Mouse (Mus musculus) intestine, embryonic 14.5 days (tissue): ENCODE measurements around the gene Atp5d. TPM values are rescaled to one million over a fixed set of nuclear protein-coding genes. Genes with fewer than 3 reads are reported as not detected.

ENCODE experiments used
- ATAC-seq: fragments of 200-750 bp; cut with Nextera tagmentation; replicated peaks from 2 replicates; pipeline ENCODE4 v1.8.0; 2017; ENCODE audit warnings: low read depth, moderate number of reproducible peaks, moderate TSS enrichment, moderate library complexity; ENCODE audit not compliant: low FRiP score, low TSS enrichment
- DNase-seq: peaks from one replicate; pipeline ENCODE4 v3.0.0-alpha.2; 2018; ENCODE audit warnings: low spot score
- H3K27ac ChIP-seq: fragments of 300-500 bp; sonication (generic); 2 replicates; pipeline ENCODE4 v1.5.1; 2014; ENCODE audit warnings: low read depth, mild to moderate bottlenecking, control low read depth
- H3K27me3 ChIP-seq: fragments of 300-500 bp; sonication (generic); replicated peaks from 2 replicates; pipeline ENCODE4 v1.6.1; 2014; ENCODE audit warnings: low read length, control low read depth; ENCODE audit not compliant: control insufficient read depth, insufficient read depth
- H3K36me3 ChIP-seq: fragments of 300-500 bp; sonication (generic); 2 replicates; pipeline ENCODE4 v1.6.1; 2014; ENCODE audit warnings: low read length, control low read depth; ENCODE audit not compliant: control insufficient read depth, insufficient read depth
- H3K4me1 ChIP-seq: fragments of 300-500 bp; sonication (generic); replicated peaks from 2 replicates; pipeline ENCODE4 v1.6.1; 2014; ENCODE audit warnings: low read length, control low read depth, mixed read lengths; ENCODE audit not compliant: control insufficient read depth, insufficient read depth
- H3K4me2 ChIP-seq: fragments of 300-500 bp; sonication (generic); 2 replicates; pipeline ENCODE4 v1.6.1; 2014; ENCODE audit warnings: low read length
- H3K4me3 ChIP-seq: fragments of 300-500 bp; sonication (generic); 2 replicates; pipeline ENCODE4 v1.5.1; 2014; ENCODE audit warnings: low read depth, low read length, control low read depth, mixed read lengths
- H3K9ac ChIP-seq: fragments of 300-500 bp; sonication (generic); 2 replicates; pipeline ENCODE4 v1.6.1; 2014; ENCODE audit warnings: mild to moderate bottlenecking, low read length
- H3K9me3 ChIP-seq: fragments of 300-500 bp; sonication (generic); 2 replicates; pipeline ENCODE4 v1.6.1; 2016; ENCODE audit warnings: low read length, control low read depth; ENCODE audit not compliant: control insufficient read depth
- WGBS: fragments of 180-500 bp; shearing (Covaris S2); extraction: QIAGEN DNeasy Blood & Tissue Kit; methylation state at CpG from one replicate; pipeline ENCODE4 v1.1.7; 2014; 5-methylcytosine and 5-hydroxymethylcytosine counted together
- polyA plus RNA-seq: library from polyadenylated mRNA; unstranded; fragments of >200 nt; fragmentation: Nextera tagmentation; extraction: Ambion mirVana; gene quantifications from 2 replicates; pipeline ENCODE4 v1.2.1, GENCODE M21; 2014

Gene Atp5d
- polyA plus RNA-seq, 1 experiment from 2014 or later, result 627 TPM

- peak; percentile 57 for ATAC-seq
- Histone ChIP-seq H3K27me3 (peaks cover 17% of the 10 kb centered on the region), H3K9me3 (no peaks in the 10 kb centered on the region), H3K4me3 (peak overlapping the region; percentile 76), H3K4me2 (peak overlapping the region; percentile 98), H3K27ac (peak overlapping the region; percentile 76), H3K9ac (peak overlapping the region; percentile 34), H3K36me3 (peaks cover 28% of the 10 kb centered on the region), H3K4me1 (peaks cover 38% of the 10 kb centered on the region)
- WGBS, result under 1% methylated on average over 29 of the region's 29 CpGs
- peak; percentile 95 for DNase-seq
Observed at GRCm38 (mm10) chr10:80141243-80141642, 2.8 kb downstream of the Atp5d start.

- Histone ChIP-seq H3K4me2 (peak overlapping the region; percentile 98), H3K36me3 (peaks cover 33% of the 10 kb centered on the region), H3K27me3 (peaks cover 10% of the 10 kb centered on the region), H3K4me1 (peaks cover 39% of the 10 kb centered on the region), H3K4me3 (peak overlapping the region; percentile 76), H3K9me3 (no peaks in the 10 kb centered on the region), H3K27ac (peak overlapping the region; percentile 77), H3K9ac (peak overlapping the region; percentile 87)
- ATAC-seq (peak; percentile 78), DNase-seq (peak; percentile 89)
- under 1% methylated on average over 43 of the region's 43 CpGs for WGBS
Observed at GRCm38 (mm10) chr10:80141786-80142529, 3.5 kb downstream of the Atp5d start.

GRCm38 (mm10) chr10:80142530-80142925, 4.1 kb downstream of the Atp5d start:
- ATAC-seq (peak; percentile 0; the same call in 1 of the 2 replicates), DNase-seq (no peak)
- H3K9ac ChIP-seq, result peak overlapping the region; percentile 87
- H3K4me2 ChIP-seq, result peak overlapping the region; percentile 98
- H3K4me1 ChIP-seq, result peaks cover 37% of the 10 kb centered on the region
- H3K27ac ChIP-seq, result peak overlapping the region; percentile 77
- peaks cover 33% of the 10 kb centered on the region for H3K36me3 ChIP-seq
- no peaks in the 10 kb centered on the region for H3K9me3 ChIP-seq
- WGBS, result under 1% methylated on average over 15 of the region's 15 CpGs
- peaks cover 5% of the 10 kb centered on the region for H3K27me3 ChIP-seq
- peak overlapping the region; percentile 76 for H3K4me3 ChIP-seq

- WGBS, result 95% methylated on average over 7 of the region's 7 CpGs
- Histone ChIP-seq H3K27ac (no peak overlapping the region), H3K4me2 (no peak overlapping the region), H3K27me3 (no peaks in the 10 kb centered on the region), H3K4me3 (0 out of 2 replicates have a peak overlapping the region, but pooled peaks have one; percentile 76), H3K4me1 (peaks cover 28% of the 10 kb centered on the region), H3K36me3 (peaks cover 33% of the 10 kb centered on the region), H3K9ac (no peak overlapping the region), H3K9me3 (no peaks in the 10 kb centered on the region)
- ATAC-seq (no peak), DNase-seq (no peak)
Observed at GRCm38 (mm10) chr10:80143664-80144063, 5.2 kb downstream of the Atp5d start.

GRCm38 (mm10) chr10:80144159-80144558, 5.7 kb downstream of the Atp5d start:
- Histone ChIP-seq H3K9me3 (no peaks in the 10 kb centered on the region), H3K4me3 (no peak overlapping the region), H3K36me3 (peaks cover 33% of the 10 kb centered on the region), H3K27me3 (no peaks in the 10 kb centered on the region), H3K9ac (no peak overlapping the region), H3K27ac (no peak overlapping the region), H3K4me2 (no peak overlapping the region), H3K4me1 (peaks cover 28% of the 10 kb centered on the region)
- ATAC-seq, result no peak
- no peak for DNase-seq
- 93% methylated on average over 12 of the region's 12 CpGs for WGBS

GRCm38 (mm10) chr10:80144864-80145838, 6.7 kb downstream of the Atp5d start:
- H3K4me2 ChIP-seq, result no peak overlapping the region
- no peak overlapping the region for H3K9ac ChIP-seq
- WGBS, result 69% methylated on average over 20 of the region's 20 CpGs
- peaks cover 28% of the 10 kb centered on the region for H3K4me1 ChIP-seq
- no peaks in the 10 kb centered on the region for H3K9me3 ChIP-seq
- DNase-seq (peak; percentile 88), ATAC-seq (no peak)
- 0 out of 2 replicates have a peak overlapping the region, but pooled peaks have one; percentile 18 for H3K27ac ChIP-seq
- no peaks in the 10 kb centered on the region for H3K27me3 ChIP-seq
- no peak overlapping the region for H3K4me3 ChIP-seq
- peaks cover 37% of the 10 kb centered on the region for H3K36me3 ChIP-seq

GRCm38 (mm10) chr10:80145896-80146295, 7.5 kb downstream of the Atp5d start:
- H3K4me3 ChIP-seq, result no peak overlapping the region
- H3K27me3 ChIP-seq, result no peaks in the 10 kb centered on the region
- ATAC-seq (no peak), DNase-seq (no peak)
- peaks cover 37% of the 10 kb centered on the region for H3K36me3 ChIP-seq
- 79% methylated on average over 6 of the region's 6 CpGs for WGBS
- H3K9me3 ChIP-seq, result no peaks in the 10 kb centered on the region
- peaks cover 28% of the 10 kb centered on the region for H3K4me1 ChIP-seq
- 0 out of 2 replicates have a peak overlapping the region, but pooled peaks have one; percentile 18 for H3K27ac ChIP-seq
- no peak overlapping the region for H3K9ac ChIP-seq
- no peak overlapping the region for H3K4me2 ChIP-seq

GRCm38 (mm10) chr10:80146568-80147011, 8.2 kb downstream of the Atp5d start:
- ATAC-seq, result no peak
- Histone ChIP-seq H3K4me1 (peaks cover 28% of the 10 kb centered on the region), H3K4me3 (no peak overlapping the region), H3K4me2 (no peak overlapping the region; the same call in 1 of the 2 replicates), H3K27ac (peak overlapping the region; percentile 99), H3K9ac (0 out of 2 replicates have a peak overlapping the region, but pooled peaks have one; percentile 25), H3K9me3 (no peaks in the 10 kb centered on the region), H3K36me3 (peaks cover 40% of the 10 kb centered on the region), H3K27me3 (no peaks in the 10 kb centered on the region)
- no peak for DNase-seq
- WGBS, result 79% methylated on average over 4 of the region's 4 CpGs
